Mouse (Mus musculus) C2C12 (cell line): ENCODE data around the gene Ppp1r26.

ENCODE experiments used
- CEBPB ChIP-seq: IDR thresholded peaks from one replicate; pipeline ENCODE4 v1.6.1; 2011; ENCODE audit warnings: low read depth, mild to moderate bottlenecking, control low read depth, moderate library complexity
- CTCF ChIP-seq: IDR thresholded peaks from one replicate; pipeline ENCODE4 v1.5.1; 2011; ENCODE audit not compliant: control insufficient read depth, insufficient read depth, insufficient read length
- MAX ChIP-seq: IDR thresholded peaks from one replicate; pipeline ENCODE4 v1.6.1; 2011; ENCODE audit warnings: mild to moderate bottlenecking, control low read depth
- MYOD1 ChIP-seq: IDR thresholded peaks from one replicate; pipeline ENCODE4 v1.6.1; 2011; ENCODE audit warnings: low read depth; ENCODE audit not compliant: control insufficient read depth, insufficient read length
- MYOG ChIP-seq: IDR thresholded peaks from one replicate; pipeline ENCODE4 v1.6.1; 2011; ENCODE audit not compliant: control insufficient read depth, insufficient read length; ENCODE audit errors: extremely low read depth
- USF1 ChIP-seq: IDR thresholded peaks from one replicate; pipeline ENCODE4 v1.6.1; 2011; ENCODE audit warnings: low read depth, mild to moderate bottlenecking, control low read depth, moderate library complexity

DNA sequence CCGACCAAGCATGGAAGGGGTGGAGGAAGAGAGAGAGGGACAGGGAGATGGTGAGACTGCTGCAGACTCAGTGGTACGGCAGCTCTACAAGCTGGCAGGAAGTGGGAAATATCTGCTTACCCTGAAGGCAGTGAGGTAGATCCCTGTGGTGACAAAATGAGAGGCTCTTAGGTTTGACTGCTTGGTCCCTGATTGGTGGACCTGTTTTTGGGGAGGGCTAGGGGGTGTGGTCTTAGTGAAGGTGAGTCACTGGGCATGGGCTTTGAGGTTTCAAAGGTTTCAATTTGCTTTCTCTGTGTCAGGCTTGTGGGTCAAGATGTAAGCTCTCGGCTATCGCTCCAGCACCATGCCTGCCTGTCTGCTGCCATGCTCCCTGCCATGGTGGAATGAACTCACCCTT is 1.5 kb upstream of the Ppp1r26 start:
- no peak for TF ChIP-seq USF1
- TF ChIP-seq CTCF: no peak
- TF ChIP-seq MYOD1: no peak
- no peak for TF ChIP-seq CEBPB
- no peak for TF ChIP-seq MAX
- TF ChIP-seq MYOG: no peak
